Mouse (Mus musculus) kidney, postnatal 36 days (tissue): Measurements from ENCODE around the gene Lypd8.
"Not testable (repeated sequence)": the region's sequence is repeated elsewhere in the genome, so short reads cannot be mapped to it uniquely, and the experiment has no call there.

Source experiments
- DNase-seq, 2 experiments: peaks; one replicate each; pipeline ENCODE4 v3.0.0; 2021 to 2022; ENCODE audit warnings: mixed read lengths in 2 of 2

Gene Lypd8

DNA sequence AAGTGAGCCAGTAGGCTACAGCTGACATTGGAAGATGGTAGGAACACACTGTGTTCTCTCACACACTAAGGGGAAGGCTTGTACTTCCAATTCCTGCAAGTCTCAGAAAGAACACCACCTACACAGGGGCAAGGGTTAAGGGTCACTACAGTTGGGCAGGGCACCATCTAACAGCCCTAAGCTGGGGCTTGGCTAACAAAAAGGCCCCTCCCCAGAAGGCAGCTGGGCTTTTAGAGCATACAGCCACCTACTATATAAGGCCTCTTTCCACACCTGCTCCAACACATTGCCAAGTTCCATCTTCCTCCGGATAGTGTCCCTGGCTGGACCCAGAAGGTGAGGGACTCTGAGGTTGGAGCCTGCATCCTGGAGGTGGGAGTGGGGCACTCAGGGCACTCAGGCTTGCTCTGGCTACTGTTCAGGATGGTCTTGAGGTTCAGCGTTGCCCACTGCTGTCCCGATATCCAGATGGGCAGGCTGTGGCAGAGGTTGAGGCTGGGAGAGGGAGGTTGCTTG lies at the start of gene Lypd8:
Gene Lypd8, plus strand, starts transcription at position 281 of the 516 bp plus-strand sequence.
- no peak for DNase-seq

DNA sequence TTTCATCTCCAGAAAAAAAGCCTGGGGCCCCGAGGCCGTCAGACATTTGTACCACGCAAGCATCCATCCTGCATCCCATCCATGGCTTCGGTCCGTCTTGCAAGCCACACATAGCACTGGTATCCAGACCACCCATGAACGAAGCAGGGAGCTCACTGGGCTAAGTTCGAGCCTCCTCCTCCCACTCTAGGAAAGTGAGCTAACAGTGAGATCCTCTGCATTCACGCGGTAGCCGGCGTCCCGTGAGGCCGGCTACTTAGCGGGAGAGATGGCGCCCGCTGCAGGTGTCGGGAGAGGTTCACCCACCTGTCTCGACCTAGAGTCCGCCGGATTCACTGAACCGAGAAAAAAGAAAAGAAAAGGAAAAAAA lies 49.0 kb upstream of the Lypd8 start:
- DNase-seq: no peak

DNA sequence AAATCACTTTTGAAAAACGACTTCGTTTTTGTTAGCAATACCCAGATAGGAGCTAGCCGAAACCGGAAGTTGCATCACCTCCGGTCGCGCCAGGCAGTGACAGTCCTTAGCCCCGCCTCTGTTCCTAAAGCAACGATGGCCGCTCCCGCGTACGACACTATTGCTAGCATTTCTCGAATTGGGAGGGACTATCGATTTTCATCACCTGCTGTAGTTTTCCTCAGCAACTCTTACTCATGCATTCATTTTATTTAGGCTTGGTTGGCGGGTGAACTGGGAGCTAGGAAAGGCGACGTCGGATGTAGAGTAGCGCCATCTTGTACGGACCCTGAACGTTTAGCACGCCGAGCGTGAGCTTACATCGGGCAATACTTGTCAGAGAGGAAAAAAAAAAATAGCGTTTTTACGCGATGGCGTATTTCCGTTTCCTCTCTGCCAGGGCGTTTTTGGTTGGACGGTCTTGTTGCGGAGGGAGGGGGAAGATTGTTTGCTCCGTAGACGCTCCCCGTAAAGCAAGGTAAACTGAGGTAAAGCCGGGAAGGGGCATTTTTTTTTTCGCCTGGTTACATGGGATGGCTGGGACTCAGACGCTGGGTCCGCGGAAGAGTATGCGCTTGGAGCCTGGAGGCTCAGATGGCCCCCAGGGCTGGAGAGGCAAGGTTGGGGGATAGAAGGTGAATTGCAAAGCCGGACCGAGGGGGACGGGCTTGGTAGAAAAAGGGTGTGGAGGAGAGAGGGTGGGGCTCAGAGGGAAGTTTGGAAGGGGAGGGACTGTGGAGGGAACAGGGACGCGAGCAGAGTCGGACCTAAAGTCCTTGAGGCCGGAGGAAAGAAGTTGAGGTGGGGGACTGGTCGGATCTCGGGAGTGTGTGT lies 48.3 kb upstream of the Lypd8 start, which contains the start of the genes Zfp672 and Sh3bp5l:
Gene Zfp672, minus strand, starts transcription at position 64 of the 873 bp plus-strand sequence.
Gene Sh3bp5l, plus strand, starts transcription at position 449 of the 873 bp plus-strand sequence.
- peak; percentile 94 to 95 for DNase-seq

DNA sequence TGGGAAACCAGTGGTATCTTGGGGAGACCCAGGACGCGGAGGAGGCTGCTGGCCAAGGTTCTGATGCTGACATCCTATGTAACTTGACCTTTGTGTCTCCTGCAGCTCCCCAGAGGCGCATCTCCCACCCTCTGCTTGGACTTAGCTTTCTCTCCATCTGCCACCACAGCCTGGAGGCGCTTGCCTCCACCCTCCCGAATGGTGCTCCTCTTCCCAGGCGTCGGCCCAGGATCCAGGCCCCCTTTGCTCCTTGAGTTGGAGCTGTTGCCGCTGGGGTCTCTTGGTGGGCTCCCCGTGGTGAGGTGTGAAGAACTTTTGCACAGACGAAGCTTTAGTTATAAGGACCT lies 47.7 kb upstream of the Lypd8 start:
- no peak for DNase-seq

DNA sequence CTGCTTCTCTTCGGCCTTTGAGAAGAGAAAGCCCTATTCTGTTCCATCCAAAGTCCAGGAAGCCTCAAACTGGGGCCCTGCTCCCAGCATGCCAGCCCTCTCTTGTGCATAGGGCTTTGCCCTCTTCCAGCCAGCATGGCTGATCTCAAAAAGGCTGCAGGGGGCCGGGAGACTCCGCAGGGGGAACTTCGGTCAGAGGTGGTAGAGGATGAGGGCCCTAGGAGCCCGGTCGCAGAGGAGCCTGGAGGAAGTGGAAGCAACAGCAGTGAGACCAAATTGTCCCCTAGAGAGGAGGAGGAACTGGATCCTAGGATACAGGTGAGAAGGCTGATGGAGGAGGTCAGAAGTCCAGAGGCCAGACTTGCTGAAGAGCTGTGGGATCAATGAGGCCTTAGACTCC lies 47.3 kb upstream of the Lypd8 start:
- no peak for DNase-seq

DNA sequence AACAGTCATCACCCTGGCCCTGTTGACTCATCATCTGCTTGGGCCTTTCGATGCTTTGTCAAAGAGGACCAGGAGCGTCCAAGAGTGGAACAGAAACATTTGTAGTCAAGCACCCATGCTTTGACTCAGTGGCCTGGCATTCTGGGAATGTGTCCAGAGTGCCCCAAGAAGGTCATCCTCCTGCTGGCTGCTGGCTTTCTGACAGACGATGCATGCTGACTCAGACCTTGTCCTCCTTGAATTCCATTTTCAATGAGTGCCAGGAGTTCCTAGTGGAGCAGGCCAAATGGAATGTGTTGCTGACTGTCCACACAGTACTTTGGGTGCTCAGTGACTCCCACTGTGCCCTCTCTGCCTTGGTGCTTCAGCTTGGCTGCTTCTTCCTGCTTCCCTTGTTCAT lies 44.1 kb upstream of the Lypd8 start:
- DNase-seq: peak; percentile 84 to 87

DNA sequence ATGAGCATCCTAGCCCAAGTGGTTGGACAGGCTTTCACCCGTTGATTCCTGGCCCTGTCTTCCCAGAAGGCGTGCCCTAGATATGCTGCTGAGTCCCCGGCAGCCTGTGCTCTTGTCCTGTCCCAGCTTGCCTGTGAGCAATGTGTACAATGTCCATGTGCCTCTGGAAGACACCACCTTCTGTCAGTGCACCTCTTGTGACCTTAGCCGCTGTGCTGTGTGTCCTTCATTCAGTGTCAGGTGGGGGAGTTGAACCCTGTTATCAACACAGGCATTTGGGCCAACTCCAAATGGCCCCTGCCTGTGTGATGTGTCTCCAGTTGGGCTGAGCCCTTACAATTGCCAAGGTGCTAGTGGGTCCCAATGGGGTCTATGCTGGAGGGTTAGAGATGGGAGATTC lies 32.1 kb upstream of the Lypd8 start:
- DNase-seq: no peak

DNA sequence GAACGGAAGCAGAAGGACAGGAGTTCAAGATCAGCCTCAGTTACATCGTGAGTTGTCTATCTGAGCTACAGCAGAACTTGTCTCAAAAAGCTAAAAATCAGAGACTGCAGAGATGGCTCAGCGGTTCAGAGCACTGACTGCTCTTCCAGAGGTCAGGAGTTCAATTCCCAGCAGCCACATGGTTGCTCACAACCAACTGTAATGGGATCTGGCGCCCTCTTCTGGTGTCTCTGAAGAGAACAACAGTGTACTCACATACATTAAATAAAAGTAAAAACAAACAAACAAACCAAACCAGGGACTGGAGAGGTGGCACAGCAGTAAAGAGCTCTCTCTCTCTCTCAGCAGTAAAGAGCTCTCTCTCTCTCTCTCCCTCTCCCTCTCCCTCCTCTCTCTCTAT lies 28.2 kb upstream of the Lypd8 start:
- peak in 1 of 2 experiments; percentile 17 for DNase-seq

DNA sequence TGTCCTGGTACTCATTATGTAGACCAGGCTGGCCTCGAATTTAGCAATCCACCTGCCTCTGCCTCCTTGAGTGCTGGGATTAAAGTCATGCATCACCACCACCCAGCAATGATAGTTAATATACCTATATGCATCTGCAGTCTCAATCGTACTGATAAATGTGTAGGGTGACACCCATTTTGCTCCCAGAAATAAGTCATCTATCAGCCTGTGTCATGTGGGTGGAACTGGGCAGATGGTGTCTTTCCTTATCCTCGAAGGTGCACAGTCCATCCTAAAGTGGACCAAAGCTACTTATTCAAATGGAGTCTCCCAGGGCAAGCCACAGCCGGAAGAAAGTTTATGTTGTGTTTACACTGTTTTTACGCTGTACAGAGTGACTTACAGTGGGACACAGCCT lies 27.7 kb upstream of the Lypd8 start:
- DNase-seq: no peak

DNA sequence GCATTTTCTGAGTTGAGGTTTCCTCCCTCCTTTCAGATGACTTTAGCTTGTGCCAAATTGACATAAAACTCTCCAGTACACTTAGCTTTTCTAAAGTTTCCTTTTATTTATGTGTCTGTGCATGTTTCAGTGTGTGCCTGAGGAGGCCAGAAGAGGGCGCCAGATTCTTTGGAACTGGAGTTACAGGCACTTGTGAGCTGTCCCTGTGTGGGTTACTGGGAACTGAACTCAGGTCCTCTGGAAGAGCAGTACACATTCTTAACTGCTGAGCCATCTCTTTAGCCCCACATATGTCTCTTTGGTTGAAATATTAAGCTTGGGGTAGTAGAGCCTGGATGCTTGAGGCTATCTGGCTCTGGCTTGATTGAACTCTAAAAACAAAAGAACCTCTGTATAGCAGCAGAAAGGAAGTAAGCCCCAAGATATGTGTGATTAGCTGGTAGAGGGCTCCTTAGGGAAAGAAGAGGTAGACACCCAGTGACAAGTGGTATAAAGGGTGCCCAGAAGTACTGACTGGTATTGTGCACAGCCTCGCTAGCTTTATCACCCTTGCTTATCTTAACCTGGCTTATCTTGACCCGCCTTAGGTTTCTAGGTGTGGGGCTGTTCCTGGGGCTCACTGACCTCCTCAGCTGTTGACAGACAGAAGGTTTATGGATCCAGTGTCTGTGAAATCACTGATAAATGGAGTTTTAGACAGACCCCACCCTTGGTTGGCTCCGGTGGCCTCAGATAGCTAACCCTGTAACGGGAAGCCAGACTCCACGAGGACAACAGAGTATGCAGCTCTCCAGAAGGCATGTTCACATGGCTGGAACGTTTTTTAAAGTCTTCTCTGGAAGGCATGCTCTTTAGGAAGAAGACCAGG lies 25.9 kb upstream of the Lypd8 start:
- peak in 1 of 2 experiments; percentile 31 for DNase-seq

DNA sequence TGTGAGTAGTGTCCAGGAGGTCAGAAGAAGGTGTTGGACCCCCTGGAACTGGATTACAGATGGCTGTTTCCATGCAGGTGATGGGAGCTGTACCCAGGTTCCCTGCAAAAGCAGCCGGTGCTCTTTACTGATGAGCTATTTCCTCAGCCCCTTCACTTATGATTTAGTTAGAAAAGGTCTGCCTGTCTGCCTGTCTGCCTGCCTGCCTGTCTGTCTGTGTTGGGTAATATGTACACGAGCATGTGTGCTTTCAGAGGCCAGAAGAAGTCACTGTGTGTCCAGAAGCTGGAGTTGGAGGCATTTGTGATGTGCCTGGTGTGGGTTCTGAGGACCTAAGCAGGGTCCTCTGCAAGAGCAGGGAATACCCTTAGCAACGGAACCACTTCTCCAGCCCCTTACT lies 25.1 kb upstream of the Lypd8 start:
- DNase-seq: no peak

DNA sequence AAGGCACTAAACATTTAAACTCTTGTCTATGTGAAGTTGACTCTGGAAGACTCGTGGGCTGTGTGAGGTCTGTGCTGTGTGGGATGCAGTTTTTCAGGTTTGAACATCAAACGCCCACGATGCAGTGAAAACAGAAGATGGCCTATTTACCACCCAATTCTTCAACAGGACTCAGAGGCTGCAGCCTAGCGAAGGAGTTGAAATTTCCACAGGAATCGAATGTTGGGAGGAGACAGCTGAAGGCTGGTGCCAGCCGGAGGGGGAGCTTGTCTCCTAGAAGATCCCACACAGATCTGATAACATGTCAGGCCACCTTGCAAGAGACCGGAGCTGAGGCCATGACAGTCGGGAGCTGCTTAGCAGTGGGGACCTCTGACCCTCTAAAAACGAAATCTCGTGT lies 24.4 kb upstream of the Lypd8 start:
- no peak for DNase-seq

DNA sequence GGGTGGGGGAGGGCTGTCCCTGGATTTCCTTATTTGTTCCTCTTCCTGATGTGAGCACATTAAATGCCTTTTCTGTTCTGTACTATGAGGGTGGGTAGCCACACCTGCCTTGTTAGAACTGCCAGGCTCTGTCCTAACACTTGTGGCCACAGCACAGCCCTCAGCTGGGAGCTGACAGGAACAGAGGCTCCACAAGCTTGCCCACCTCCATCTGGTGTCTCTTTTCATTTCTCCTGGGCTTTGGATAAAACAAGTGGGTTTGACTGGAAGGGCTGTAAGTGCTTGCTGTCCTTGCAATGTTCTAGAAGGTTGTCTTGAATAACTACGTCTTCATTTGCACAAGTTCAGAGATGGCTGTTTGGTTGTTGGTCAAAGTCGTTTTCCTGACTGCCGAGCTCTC lies 23.9 kb upstream of the Lypd8 start:
- DNase-seq: no peak

DNA sequence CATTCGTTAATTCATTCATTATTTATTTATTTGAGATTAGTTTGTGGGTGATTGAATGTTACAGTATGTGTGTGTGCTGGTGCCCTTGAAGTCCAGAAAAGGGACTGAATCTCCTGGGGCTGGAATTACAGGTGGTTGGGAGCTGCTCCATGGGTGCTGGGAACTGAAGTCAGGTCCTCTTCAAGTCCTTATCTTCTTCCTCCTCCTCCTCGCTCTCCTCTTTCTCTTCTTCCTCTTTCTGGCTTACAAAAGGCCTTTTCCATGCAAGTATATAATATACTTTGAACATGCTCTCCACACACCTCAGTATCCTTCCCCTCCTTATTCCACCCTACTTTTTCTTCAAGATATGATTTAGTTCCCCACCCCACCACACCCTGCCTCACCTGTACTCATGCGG lies 21.8 kb upstream of the Lypd8 start:
- DNase-seq: no peak

DNA sequence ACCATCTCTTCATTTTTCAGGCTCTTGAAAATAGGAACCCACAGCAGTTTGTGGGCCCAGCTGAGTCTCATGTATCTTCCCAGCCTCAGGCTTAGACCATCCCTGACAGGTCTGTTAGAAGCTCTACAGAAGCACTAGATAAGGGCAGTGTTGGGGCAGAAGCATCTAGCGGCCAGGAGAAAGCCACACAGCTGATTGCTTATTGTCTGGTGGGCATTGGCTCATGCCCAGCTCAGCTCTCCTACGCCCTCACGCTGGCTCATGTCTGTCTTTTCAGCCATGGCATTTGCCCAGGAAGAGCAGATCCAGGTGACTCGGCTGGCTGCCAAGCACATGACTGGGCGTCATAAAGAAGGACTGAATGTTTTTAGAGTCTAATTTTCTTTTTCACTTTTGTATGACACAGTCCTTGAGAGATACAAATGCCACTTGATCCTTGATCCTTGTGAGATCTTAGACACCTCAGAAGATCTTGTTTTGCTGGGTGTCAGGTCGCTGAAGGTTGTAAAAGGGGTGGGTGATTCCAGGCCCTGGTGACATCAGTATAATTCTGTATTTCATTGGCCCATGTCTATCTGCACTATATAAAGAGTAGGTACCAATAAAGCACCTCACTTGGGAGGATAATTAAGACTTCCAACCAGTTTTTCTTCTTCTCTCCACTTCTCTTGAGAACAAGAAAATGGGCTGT lies 20.9 kb upstream of the Lypd8 start:
- peak; percentile 15 to 47 for DNase-seq

DNA sequence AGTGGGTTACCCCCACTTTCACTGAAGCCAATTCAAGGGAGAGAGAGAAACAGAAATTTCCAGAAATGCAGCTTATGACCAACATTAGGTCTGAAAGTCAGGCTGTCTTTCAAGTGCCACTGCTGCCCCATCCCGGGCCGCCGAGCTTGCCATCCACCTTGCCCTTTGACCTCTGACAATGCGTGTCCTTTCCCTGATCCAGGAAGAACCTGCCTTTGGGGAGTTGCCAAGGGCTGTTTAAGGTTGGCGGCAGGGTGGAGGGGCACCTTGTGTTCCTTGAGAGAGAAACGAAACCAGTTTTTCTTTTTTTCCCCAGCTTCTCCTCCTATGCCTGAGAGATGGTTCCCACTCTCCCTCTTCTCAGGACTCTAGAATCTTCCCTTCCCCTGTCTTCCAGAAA lies 16.3 kb upstream of the Lypd8 start:
- not testable (repeated sequence) for DNase-seq

DNA sequence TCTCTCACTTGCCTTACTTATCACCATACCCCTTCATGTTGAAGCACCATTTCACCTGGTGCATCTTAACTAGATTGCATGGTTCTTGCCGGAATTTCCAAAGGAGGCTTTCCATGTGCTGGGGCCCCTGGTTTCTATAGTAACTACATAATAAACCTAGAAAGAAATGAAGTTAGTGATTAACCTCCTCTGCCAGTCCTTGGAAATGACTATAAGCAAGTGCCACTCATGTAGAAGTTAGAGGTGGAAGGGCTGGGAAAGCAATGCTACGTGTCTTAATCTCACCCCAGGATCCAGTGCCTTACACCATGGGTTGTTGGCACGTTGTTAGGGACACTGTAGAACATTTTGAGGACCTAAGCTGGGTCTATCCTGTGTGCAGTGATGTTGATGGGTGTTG lies 14.4 kb upstream of the Lypd8 start:
- no peak for DNase-seq

DNA sequence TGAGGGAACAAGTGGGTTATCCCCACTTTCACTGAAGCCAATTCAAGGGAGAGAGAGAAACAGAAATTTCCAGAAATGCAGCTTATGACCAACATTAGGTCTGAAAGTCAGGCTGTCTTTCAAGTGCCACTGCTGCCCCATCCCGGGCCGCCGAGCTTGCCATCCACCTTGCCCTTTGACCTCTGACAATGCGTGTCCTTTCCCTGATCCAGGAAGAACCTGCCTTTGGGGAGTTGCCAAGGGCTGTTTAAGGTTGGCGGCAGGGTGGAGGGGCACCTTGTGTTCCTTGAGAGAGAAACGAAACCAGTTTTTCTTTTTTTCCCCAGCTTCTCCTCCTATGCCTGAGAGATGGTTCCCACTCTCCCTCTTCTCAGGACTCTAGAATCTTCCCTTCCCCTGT lies 12.7 kb upstream of the Lypd8 start:
- DNase-seq: not testable (repeated sequence)

DNA sequence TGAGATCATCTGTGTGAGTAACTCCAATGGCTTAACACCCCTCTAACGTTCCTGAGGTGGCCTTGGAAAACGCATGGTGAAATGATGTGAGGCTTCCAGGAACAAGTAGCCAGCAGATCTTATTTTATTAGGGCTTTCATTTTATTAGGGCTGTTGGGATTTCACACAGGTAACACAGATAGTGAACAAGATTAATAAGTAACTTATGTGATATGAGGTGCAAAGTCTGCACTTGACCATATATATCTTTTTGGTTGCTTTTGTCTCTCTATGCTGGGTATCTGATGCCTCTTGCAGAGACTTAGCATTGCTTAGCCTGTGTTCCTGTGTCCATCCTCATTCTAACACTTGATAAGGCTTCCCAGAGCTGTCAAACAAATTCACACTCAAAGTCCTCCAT lies 1.6 kb upstream of the Lypd8 start:
- DNase-seq: no peak

DNA sequence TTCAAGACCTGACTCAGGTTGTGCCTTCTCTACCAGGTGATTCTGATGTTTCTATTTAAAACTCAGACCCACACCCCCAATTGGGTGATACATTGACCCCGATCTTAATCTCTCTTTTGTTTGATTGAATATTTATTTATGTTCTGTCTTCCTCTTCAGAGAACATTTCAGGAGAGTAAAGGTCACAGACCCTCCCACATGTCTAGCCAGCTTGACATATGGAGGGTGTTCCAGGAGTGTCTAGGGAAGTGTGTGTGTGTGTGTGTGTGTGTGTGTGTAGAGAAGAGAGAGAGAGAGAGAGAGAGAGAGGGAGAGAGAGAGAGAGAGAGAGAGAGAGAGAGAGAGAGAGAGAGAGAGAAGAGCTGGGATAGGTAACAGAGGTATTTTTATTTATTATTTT lies 1.2 kb upstream of the Lypd8 start:
- DNase-seq: no peak

DNA sequence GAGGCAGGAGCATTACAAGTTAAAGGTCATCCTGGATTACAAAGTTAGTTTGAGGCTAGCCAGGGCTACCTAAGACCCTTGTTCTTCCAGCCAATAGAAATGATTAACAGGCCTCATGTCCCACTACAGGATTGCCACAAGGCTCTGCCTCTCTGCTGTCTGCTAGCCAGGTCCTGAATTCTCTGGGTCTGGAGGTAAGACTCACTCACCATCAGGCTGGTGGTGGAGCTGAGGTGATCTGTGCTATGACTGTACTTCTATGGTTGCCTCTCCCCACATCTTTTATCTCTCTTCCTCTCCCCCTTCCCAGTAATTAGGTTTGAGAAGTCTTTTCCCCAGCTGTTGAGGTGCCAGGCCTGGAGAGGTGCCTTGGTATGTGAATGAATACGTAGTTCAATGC lies 673 bp downstream of the Lypd8 start:
- DNase-seq: no peak

DNA sequence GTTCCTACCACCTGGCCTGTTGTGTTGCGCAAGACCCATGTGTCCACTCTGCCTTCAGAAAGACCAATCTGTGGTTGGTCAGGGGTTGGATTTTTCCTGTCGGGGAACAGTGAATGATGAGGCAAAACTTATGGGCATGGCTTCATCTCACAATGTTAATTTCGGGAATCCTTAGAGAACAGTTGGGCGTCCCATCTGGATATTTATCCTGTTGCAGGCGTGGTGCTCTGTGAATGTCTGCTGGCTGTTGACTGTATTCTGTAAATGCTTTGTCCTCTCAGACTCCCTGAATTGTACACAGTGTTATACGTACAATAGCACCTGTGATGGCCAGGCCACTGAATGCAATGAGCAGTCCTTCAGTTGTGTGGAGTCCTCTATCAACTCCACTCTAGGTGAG lies 3.6 kb downstream of the Lypd8 start:
- no peak for DNase-seq

DNA sequence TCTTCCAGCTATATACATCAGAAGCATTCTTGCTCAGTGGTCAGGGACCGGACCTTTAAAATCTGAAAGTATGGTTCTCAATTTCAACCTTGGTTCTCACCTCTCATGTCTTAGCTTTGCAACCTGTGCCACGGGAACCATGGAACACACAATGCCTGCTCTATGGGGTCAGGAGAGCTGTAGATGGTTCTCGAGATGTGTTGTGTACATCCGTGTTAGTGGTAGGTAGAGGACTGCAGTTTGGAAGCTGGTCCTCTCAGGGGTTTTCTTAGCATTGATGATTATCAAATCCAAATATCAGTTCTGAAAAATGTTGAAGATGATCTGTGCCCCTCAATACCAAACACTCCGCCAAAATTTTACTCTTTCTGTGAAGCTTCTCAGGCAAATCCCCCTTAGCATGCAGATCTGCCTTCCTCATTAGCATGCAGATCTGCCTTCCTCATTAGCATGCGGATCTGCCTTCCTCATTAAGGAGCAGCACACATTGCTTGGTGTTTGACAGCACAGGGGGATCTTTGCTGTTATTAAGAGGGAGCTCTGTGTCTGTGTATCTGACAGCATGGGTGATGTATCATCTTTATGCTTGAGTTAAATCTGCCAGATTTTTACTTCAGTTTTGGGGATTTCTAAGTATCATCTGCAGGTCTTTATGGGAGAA lies 21.3 kb downstream of the Lypd8 start:
- no peak for DNase-seq
